Mouse (Mus musculus) Patski (cell line): Measurements from ENCODE around the gene Npas3. TPM values are rescaled to one million over a fixed set of nuclear protein-coding genes. Genes with fewer than 3 reads are reported as not detected.

ENCODE experiments used
- ATAC-seq: fragments of 100-300 bp; one replicate; pipeline ENCODE4 v1.8.0; 2021
- CTCF ChIA-PET: fragments of 350-600 bp; sonication (Branson Sonifier 250); formaldehyde crosslinking; loops from one replicate; lab custom pipeline; 2022; ENCODE audit warnings: inconsistent platforms; lab: Charles Lee
- POLR2A ChIA-PET: fragments of 350-600 bp; sonication (Branson Sonifier 250); formaldehyde crosslinking; loops from one replicate; lab custom pipeline; 2022; ENCODE audit warnings: antibody characterized with exemption, inconsistent platforms; lab: Charles Lee
- DNase-seq: peaks from one replicate; pipeline ENCODE4 v3.0.0-alpha.2; 2011; ENCODE audit warnings: low read depth, low spot score
- H3K27me3 ChIP-seq: fragments of 371-371 bp; one replicate; pipeline ENCODE4 v1.5.1; 2021
- CTCF ChIP-seq: fragments of 100-300 bp; IDR thresholded peaks from one replicate; pipeline ENCODE4 v1.5.1; 2021
- in situ Hi-C: fragments of 300-500 bp; cut with MboI; formaldehyde crosslinking; loops from 3 replicates; pipeline ENCODE4 v1.11.1; 2018; ENCODE audit warnings: low pct_unique_long_range_greater_than_20kb, mixed read lengths
- polyA plus RNA-seq: library from polyadenylated mRNA; unstranded; gene quantifications from one replicate; pipeline ENCODE4 v1.2.3, GENCODE M21; 2021

Gene Npas3
- polyA plus RNA-seq, 1 experiment from 2014 or later: 0.08 TPM

- in situ Hi-C loops: no loop called here
- H3K27me3 ChIP-seq: no peaks in the 10 kb centered on the region
- TF ChIP-seq CTCF: no peak
- DNase-seq (no peak), ATAC-seq (no peak)
- CTCF ChIA-PET: no interaction called here
- POLR2A ChIA-PET: no interaction called here
Measured at GRCm38 (mm10) chr12:53749375-53749774, 500.9 kb downstream of the Npas3 start.

GRCm38 (mm10) chr12:53752281-53753072 lies 504.0 kb downstream of the Npas3 start:
- ATAC-seq: no peak
- in situ Hi-C loops: no loop called here
- TF ChIP-seq CTCF: no peak
- ChIA-PET CTCF (no interaction called here), POLR2A (interaction anchor here (0.6 kb wide), 1 partner anchor 55 kb away, joined by 4 read pairs; no protein-coding TSS in a partner anchor)
- DNase-seq: no peak
- no peaks in the 10 kb centered on the region for H3K27me3 ChIP-seq

DNA sequence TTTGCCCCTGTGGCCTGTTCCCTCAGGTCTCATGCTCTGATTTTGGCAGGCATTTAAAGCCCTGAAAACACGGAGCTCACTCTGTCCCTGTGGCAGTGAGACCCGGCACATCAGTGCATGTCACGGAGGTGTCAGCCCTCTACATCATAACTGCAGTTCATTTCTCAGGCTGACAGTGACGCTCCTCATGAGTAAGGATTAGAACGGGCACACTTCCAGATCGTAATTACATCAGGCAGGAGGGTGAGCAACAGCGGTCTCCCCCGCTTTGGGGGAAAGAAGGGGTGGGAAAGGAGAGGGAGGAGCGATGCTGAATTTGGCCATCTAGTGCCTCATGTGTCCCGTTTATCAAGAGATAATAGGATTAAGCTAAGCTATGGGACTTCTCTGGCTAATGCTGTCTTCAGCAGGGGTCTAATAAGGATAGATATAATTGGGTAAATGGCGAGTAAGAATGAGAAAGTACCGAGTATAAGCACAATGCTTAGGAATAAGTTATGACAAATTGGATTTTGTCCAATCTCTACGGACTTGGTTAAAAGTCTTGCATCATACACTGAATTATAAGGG lies 505.0 kb downstream of the Npas3 start:
- in situ Hi-C loops: no loop called here
- no peaks in the 10 kb centered on the region for H3K27me3 ChIP-seq
- no peak for DNase-seq
- TF ChIP-seq CTCF: no peak
- ATAC-seq: no peak
- ChIA-PET POLR2A (interaction anchor here (0.6 kb wide), 1 partner anchor 56 kb away, joined by 4 read pairs; no protein-coding TSS in a partner anchor), CTCF (no interaction called here)

DNA sequence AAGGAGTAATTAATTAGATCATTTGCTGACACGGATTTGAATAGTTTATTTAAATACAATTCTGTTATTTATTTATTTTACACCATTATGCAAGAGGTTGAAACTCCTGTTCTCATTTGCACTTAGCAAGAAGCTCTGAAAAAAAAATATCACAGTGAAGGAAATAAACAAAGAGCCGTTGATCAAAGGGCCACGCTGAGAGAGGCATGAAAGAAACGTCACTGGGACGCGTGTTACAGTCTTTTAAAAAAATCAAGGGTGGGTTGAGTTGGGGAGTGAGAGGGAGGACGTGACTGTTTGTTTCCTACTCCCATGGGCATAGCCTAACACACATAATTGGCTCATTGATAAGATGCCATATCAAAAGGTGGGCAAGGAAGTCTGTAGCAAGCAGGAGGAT lies 505.8 kb downstream of the Npas3 start:
- ATAC-seq (no peak), DNase-seq (no peak)
- no peak for TF ChIP-seq CTCF
- in situ Hi-C loops: no loop called here
- no peaks in the 10 kb centered on the region for H3K27me3 ChIP-seq
- POLR2A ChIA-PET: no interaction called here
- CTCF ChIA-PET: no interaction called here

GRCm38 (mm10) chr12:53757631-53758030 lies 509.2 kb downstream of the Npas3 start:
- in situ Hi-C loops: no loop called here
- DNase-seq (peak; percentile 28), ATAC-seq (peak; percentile 74)
- H3K27me3 ChIP-seq: no peaks in the 10 kb centered on the region
- POLR2A ChIA-PET: no interaction called here
- no peak for TF ChIP-seq CTCF
- CTCF ChIA-PET: interaction anchor here (1.2 kb wide), 1 partner anchor 54 kb away, joined by 4 read pairs; no protein-coding TSS in a partner anchor

DNA sequence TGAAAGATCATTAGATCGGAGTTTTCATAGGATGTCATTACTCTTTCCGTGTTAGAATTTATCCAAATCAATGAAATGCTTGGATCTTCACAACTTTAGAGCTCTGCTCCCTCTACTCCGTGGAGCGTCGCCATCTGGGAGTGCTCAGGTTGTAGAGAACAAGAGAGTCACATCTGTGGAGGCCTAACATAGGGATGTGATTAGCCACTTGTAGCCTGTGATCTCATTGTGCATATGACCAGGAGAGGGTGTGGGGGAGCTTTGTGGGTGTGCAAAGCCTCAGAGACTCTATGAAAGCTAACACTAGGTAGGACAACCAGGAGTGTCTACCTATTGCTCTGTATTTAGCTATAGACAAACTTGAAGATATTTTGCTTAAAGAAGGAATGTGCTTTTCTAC lies 509.9 kb downstream of the Npas3 start:
- POLR2A ChIA-PET: no interaction called here
- no peak for DNase-seq
- no peak for ATAC-seq
- no peak for TF ChIP-seq CTCF
- no peaks in the 10 kb centered on the region for H3K27me3 ChIP-seq
- in situ Hi-C loops: no loop called here
- CTCF ChIA-PET: no interaction called here

- TF ChIP-seq CTCF: no peak
- CTCF ChIA-PET: no interaction called here
- in situ Hi-C loops: no loop called here
- POLR2A ChIA-PET: no interaction called here
- DNase-seq (no peak), ATAC-seq (no peak)
- H3K27me3 ChIP-seq: no peaks in the 10 kb centered on the region
Measured at GRCm38 (mm10) chr12:53764143-53764542, 515.7 kb downstream of the Npas3 start.

DNA sequence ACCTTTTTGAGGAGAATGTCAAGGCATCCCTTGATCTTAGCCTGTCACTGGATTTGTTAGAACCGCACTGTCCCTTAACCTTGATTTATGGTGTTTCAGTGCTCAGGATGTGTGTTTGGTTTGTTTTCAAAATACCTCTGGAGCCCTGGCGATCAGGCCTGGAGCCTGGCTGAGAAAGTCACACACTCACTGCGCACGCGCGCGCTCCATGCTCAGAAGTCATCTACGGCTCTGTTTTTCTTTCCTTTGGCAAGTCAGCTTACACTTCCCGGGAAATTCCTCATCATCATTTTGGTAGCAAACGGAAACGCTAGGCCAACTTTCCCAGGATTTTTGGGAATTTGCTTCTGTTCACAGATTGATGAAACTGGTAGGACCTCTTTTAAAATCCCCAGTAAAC lies 519.9 kb downstream of the Npas3 start:
- DNase-seq: no peak
- TF ChIP-seq CTCF: no peak
- in situ Hi-C loops: no loop called here
- no peak for ATAC-seq
- POLR2A ChIA-PET: no interaction called here
- CTCF ChIA-PET: no interaction called here
- no peaks in the 10 kb centered on the region for H3K27me3 ChIP-seq

DNA sequence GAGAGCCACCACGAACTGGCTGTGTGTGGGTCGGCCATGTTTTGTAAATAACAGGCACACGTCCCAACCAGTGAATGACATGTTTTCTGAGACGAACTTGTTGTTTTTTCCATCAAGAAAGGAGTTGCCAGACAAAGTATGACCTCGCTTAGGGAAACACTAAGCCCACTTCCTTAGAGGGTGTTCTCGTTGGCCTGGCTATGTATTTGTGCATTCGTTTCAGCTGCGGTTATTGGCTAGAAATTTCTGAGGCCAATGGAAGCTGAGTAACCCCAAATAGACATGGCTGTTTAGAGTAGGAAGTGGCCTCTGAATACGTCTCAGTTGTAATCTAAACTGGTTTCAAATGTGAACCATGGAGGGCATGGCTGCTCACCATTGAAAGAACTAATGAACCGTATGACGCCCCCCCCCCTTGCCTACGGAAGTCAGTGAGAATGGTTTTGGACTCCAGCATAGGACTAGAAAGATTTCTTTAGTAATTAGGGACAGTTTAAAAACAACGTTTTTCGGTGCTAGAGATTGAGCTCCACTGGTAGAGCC lies 523.0 kb downstream of the Npas3 start:
- in situ Hi-C loops: no loop called here
- ATAC-seq (no peak), DNase-seq (no peak)
- CTCF ChIA-PET: interaction anchor here (1.0 to 1.2 kb wide), 2 partner anchors 11 to 96 kb away, joined by 3 read pairs; no protein-coding TSS in a partner anchor
- TF ChIP-seq CTCF: no peak
- POLR2A ChIA-PET: no interaction called here
- no peaks in the 10 kb centered on the region for H3K27me3 ChIP-seq

DNA sequence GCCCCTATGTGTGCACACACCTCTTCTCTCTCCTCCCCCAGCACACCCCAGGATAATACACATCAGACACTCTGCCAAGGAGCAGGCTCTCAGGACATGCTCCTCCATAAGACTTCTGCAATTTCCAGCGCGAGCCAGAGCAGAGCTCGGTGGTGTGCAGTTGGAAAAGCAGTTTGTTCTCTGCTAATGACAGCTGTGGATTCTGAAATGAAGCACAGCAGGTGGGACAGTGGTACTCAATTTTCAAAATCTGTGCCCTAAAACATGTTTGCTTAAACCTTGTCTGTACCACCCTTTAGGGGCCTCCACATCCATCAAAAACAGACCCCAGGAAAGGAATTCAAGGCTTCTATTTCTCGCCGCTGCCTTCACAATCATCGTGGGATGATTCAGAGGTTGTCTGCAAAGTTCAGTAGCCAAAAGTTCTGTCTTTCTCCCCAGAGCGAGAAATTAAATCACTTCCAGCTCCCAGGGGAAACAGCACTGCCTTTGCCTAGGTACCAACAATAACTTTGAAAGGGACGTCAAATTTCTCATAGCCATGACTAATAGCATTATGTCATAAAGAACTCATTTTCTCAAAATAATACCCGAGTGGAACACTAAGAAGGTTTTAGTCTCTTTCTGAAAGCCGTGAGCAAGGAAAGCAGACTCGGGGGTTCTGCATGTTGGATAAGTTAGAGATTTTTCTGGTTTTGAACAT lies 533.5 kb downstream of the Npas3 start:
- ChIA-PET POLR2A (no interaction called here), CTCF (no interaction called here)
- DNase-seq (no peak), ATAC-seq (no peak)
- H3K27me3 ChIP-seq: no peaks in the 10 kb centered on the region
- TF ChIP-seq CTCF: no peak
- in situ Hi-C loops: no loop called here
